Mouse (Mus musculus): Measurements from ENCODE around the gene Tyk2. TPM values are rescaled to one million over a fixed set of nuclear protein-coding genes. Genes with fewer than 3 reads are reported as not detected.

The Tyk2 gene
- polyA plus RNA-seq (2015; fragmentation: Nextera tagmentation; extraction: Ambion mirVana), result 10.3 and 11.1 TPM in 2 replicates

GRCm38 (mm10) chr9:21131059-21131956 lies at the start of gene Tyk2:
Gene Tyk2 (minus strand): TSS chr9:21131243.
- no peaks in the 10 kb centered on the region for H3K9me3 ChIP-seq
- peak within 1 kb of the TSS; percentile 51 for H3K9ac ChIP-seq (replicated peaks)
- peak within 1 kb of the TSS; percentile 56 for H3K4me2 ChIP-seq (replicated peaks)
- H3K27ac ChIP-seq (replicated peaks), result peak within 1 kb of the TSS; percentile 76
- H3K4me3 ChIP-seq, result peak within 1 kb of the TSS; percentile 50
- H3K36me3 ChIP-seq, result peaks cover 5% of the 10 kb centered on the region; the same call in 1 of the 2 replicates
- WGBS, result 6% methylated on average over 37 of the region's 37 CpGs
- peaks cover 6% of the 10 kb centered on the region for H3K4me1 ChIP-seq
- H3K27me3 ChIP-seq, result no peaks in the 10 kb centered on the region
- ATAC-seq (replicated peaks), result peak; percentile 98

- no peak overlapping the region for H3K4me2 ChIP-seq (replicated peaks)
- peaks cover 34% of the 10 kb centered on the region for H3K27me3 ChIP-seq
- H3K4me3 ChIP-seq, result no peak overlapping the region
- no peak overlapping the region for H3K27ac ChIP-seq (replicated peaks)
- H3K4me1 ChIP-seq, result peaks cover 7% of the 10 kb centered on the region
- H3K9ac ChIP-seq (replicated peaks), result no peak overlapping the region
- H3K36me3 ChIP-seq, result no peaks in the 10 kb centered on the region
- WGBS, result 58% methylated on average over 1 of the region's 1 CpGs
- no peak for ATAC-seq (replicated peaks)
- H3K9me3 ChIP-seq, result no peaks in the 10 kb centered on the region
These were observed 49.8 kb upstream of the Tyk2 start for GRCm38 (mm10) chr9:21180841-21181240.

GRCm38 (mm10) chr9:21180402-21180801 lies 49.4 kb upstream of the Tyk2 start:
- Histone ChIP-seq H3K36me3 (no peaks in the 10 kb centered on the region), H3K27me3 (peaks cover 34% of the 10 kb centered on the region), H3K4me3 (no peak overlapping the region), H3K9ac (replicated peaks) (no peak overlapping the region), H3K27ac (replicated peaks) (no peak overlapping the region), H3K9me3 (no peaks in the 10 kb centered on the region), H3K4me1 (peaks cover 7% of the 10 kb centered on the region), H3K4me2 (replicated peaks) (no peak overlapping the region)
- ATAC-seq (replicated peaks), result no peak
- 73% methylated on average over 4 of the region's 4 CpGs for WGBS

- Histone ChIP-seq H3K4me3 (no peak overlapping the region), H3K27ac (replicated peaks) (no peak overlapping the region), H3K9ac (replicated peaks) (no peak overlapping the region), H3K4me2 (replicated peaks) (no peak overlapping the region), H3K9me3 (no peaks in the 10 kb centered on the region), H3K4me1 (peaks cover 11% of the 10 kb centered on the region), H3K27me3 (peaks cover 6% of the 10 kb centered on the region), H3K36me3 (no peaks in the 10 kb centered on the region)
- 87% methylated on average over 6 of the region's 6 CpGs for WGBS
- ATAC-seq (replicated peaks), result no peak
These were observed 41.3 kb upstream of the Tyk2 start for GRCm38 (mm10) chr9:21172364-21172763.

- no peak for ATAC-seq (replicated peaks)
- Histone ChIP-seq H3K27ac (replicated peaks) (no peak overlapping the region), H3K36me3 (no peaks in the 10 kb centered on the region), H3K4me3 (no peak overlapping the region), H3K4me2 (replicated peaks) (no peak overlapping the region), H3K9ac (replicated peaks) (no peak overlapping the region), H3K4me1 (peaks cover 36% of the 10 kb centered on the region), H3K9me3 (no peaks in the 10 kb centered on the region), H3K27me3 (peaks cover 38% of the 10 kb centered on the region)
- WGBS, result 46% methylated on average over 1 of the region's 1 CpGs
These were observed 38.1 kb upstream of the Tyk2 start for GRCm38 (mm10) chr9:21169157-21169556.

GRCm38 (mm10) chr9:21168161-21169123 lies 37.4 kb upstream of the Tyk2 start:
- Histone ChIP-seq H3K9ac (replicated peaks) (no peak overlapping the region), H3K9me3 (no peaks in the 10 kb centered on the region), H3K36me3 (no peaks in the 10 kb centered on the region), H3K27ac (replicated peaks) (no peak overlapping the region), H3K27me3 (peaks cover 45% of the 10 kb centered on the region), H3K4me1 (peaks cover 38% of the 10 kb centered on the region), H3K4me3 (no peak overlapping the region), H3K4me2 (replicated peaks) (peak overlapping the region; percentile 7; the same call in 1 of the 2 replicates)
- no peak; the same call in 1 of the 2 replicates for ATAC-seq (replicated peaks)
- 12% methylated on average over 30 of the region's 30 CpGs for WGBS

- Histone ChIP-seq H3K9ac (replicated peaks) (no peak overlapping the region), H3K4me3 (no peak overlapping the region), H3K4me2 (replicated peaks) (no peak overlapping the region), H3K4me1 (peaks cover 38% of the 10 kb centered on the region), H3K27ac (replicated peaks) (no peak overlapping the region), H3K36me3 (no peaks in the 10 kb centered on the region), H3K27me3 (peaks cover 53% of the 10 kb centered on the region), H3K9me3 (no peaks in the 10 kb centered on the region)
- ATAC-seq (replicated peaks), result no peak
- WGBS, result 72% methylated on average over 10 of the region's 10 CpGs
These were observed 36.4 kb upstream of the Tyk2 start for GRCm38 (mm10) chr9:21167140-21168097.

- Histone ChIP-seq H3K9ac (replicated peaks) (no peak overlapping the region), H3K9me3 (no peaks in the 10 kb centered on the region), H3K4me3 (peak overlapping the region; percentile 51), H3K4me2 (replicated peaks) (peak overlapping the region; percentile 71), H3K4me1 (peaks cover 40% of the 10 kb centered on the region), H3K27ac (replicated peaks) (no peak overlapping the region), H3K36me3 (no peaks in the 10 kb centered on the region), H3K27me3 (peaks cover 58% of the 10 kb centered on the region)
- 28% methylated on average over 3 of the region's 3 CpGs for whole genome bisulfite sequencing
- ATAC-seq (replicated peaks), result no peak
These were observed 35.5 kb upstream of the Tyk2 start for GRCm38 (mm10) chr9:21166516-21166915.

GRCm38 (mm10) chr9:21165952-21166451 lies 35.0 kb upstream of the Tyk2 start:
- Histone ChIP-seq H3K9me3 (no peaks in the 10 kb centered on the region), H3K27me3 (peaks cover 58% of the 10 kb centered on the region), H3K27ac (replicated peaks) (no peak overlapping the region), H3K36me3 (no peaks in the 10 kb centered on the region), H3K4me2 (replicated peaks) (peak overlapping the region; percentile 71), H3K4me3 (peak overlapping the region; percentile 51), H3K9ac (replicated peaks) (peak overlapping the region; percentile 49), H3K4me1 (peaks cover 41% of the 10 kb centered on the region)
- WGBS, result 1% methylated on average over 46 of the region's 47 CpGs
- no peak for ATAC-seq (replicated peaks)

- WGBS, result under 1% methylated on average over 78 of the region's 86 CpGs
- Histone ChIP-seq H3K9ac (replicated peaks) (peak within 1 kb of the TSS; percentile 49), H3K4me3 (peak within 1 kb of the TSS; percentile 51), H3K4me1 (peaks cover 41% of the 10 kb centered on the region), H3K36me3 (no peaks in the 10 kb centered on the region), H3K27ac (replicated peaks) (no peak within 1 kb of the TSS), H3K27me3 (peaks cover 55% of the 10 kb centered on the region), H3K9me3 (no peaks in the 10 kb centered on the region), H3K4me2 (replicated peaks) (peak within 1 kb of the TSS; percentile 71)
- ATAC-seq (replicated peaks), result peak; percentile 55
These were observed 34.3 kb upstream of the Tyk2 start, which contains the start of gene Pde4a for GRCm38 (mm10) chr9:21165041-21165951. Gene Pde4a (plus strand): TSS chr9:21165714.
